Mouse (Mus musculus): Measurements from ENCODE around the gene Olfr281.

GRCm38 (mm10) chr15:98420897-98421296 is 31.5 kb upstream of the Olfr281 start:
- TF ChIP-seq CTCF (IDR thresholded peaks at IDR 0.05; ENCODE audit: extremely low read depth, insufficient read depth, low read length), result no peak
- TF ChIP-seq POLR2A (IDR thresholded peaks at IDR 0.05; ENCODE audit: extremely low read depth, insufficient read depth, low read length), result no peak
